Mouse (Mus musculus) MEL (cell line): Measurements from ENCODE around the gene Kif3a.
A peak's percentile ranks its signal among the peaks of the same experiment; 100 is the strongest.

Experiments used
- CTCF ChIP-seq, 3 experiments: IDR thresholded peaks in 2 of 3; conservative IDR thresholded peaks in 1 of 3; 2 replicates each; pipeline ENCODE4 v1.5.1; 2011 to 2012; ENCODE audit warnings: low read length in 3 of 3, low read depth in 2 of 3, mild to moderate bottlenecking in 2 of 3, improper control_type of control experiment in 1 of 3, inconsistent platforms in 1 of 3, mixed read lengths in 1 of 3, moderate library complexity in 1 of 3; ENCODE audit not compliant: control insufficient read depth in 1 of 3, insufficient read depth in 1 of 3, poor library complexity in 1 of 3, severe bottlenecking in 1 of 3
- MYC ChIP-seq: IDR thresholded peaks from 2 replicates; pipeline ENCODE4 v1.6.1; 2011; ENCODE audit warnings: low read depth, mild to moderate bottlenecking, low read length, improper control_type of control experiment, moderate library complexity
- POLR2AphosphoS2 ChIP-seq: IDR thresholded peaks from 2 replicates; pipeline ENCODE4 v1.6.1; 2011; ENCODE audit warnings: low read length, improper control_type of control experiment
- POLR2AphosphoS5 ChIP-seq: IDR thresholded peaks from 2 replicates; pipeline ENCODE4 v1.6.1; 2012; ENCODE audit warnings: low read depth, borderline replicate concordance, mild to moderate bottlenecking, inconsistent platforms, low read length, moderate library complexity, mixed read lengths
- TCF12 ChIP-seq: IDR thresholded peaks from 2 replicates; pipeline ENCODE4 v1.6.1; 2014; ENCODE audit warnings: low read depth, mild to moderate bottlenecking, inconsistent platforms, low read length, improper control_type of control experiment, moderate library complexity
- USF1 ChIP-seq: IDR thresholded peaks from 2 replicates; pipeline ENCODE4 v1.6.1; 2014; ENCODE audit warnings: low read depth, mild to moderate bottlenecking, inconsistent platforms, low read length, improper control_type of control experiment, moderate library complexity
- ZC3H11A ChIP-seq: IDR thresholded peaks from 2 replicates; pipeline ENCODE4 v1.6.1; 2012; ENCODE audit warnings: low read depth, mild to moderate bottlenecking, inconsistent platforms, low read length, improper control_type of control experiment
- ZMIZ1 ChIP-seq: IDR thresholded peaks from 2 replicates; pipeline ENCODE4 v1.6.1; 2012; ENCODE audit warnings: low read depth, mild to moderate bottlenecking, inconsistent platforms, low read length, improper control_type of control experiment, moderate library complexity

- TF ChIP-seq CTCF (IDR thresholded peaks at IDR 0.05 in 2 of 3, conservative IDR thresholded peaks at IDR 0.05 in 1 of 3; ENCODE audit: control insufficient read depth in 1 of 3, insufficient read depth in 1 of 3, low read depth in 2 of 3, low read length in 3 of 3, poor library complexity in 1 of 3, severe bottlenecking in 1 of 3) (no peak), TCF12 (peak; percentile 89), MYC (no peak), USF1 (no peak), ZMIZ1 (no peak), POLR2AphosphoS5 (no peak), POLR2AphosphoS2 (no peak), ZC3H11A (no peak)
Observed at GRCm38 (mm10) chr11:53618619-53619198, 51.5 kb downstream of the Kif3a start, which contains the start of gene Il4.
